Mouse (Mus musculus): ENCODE measurements around the gene Stk24.

DNA sequence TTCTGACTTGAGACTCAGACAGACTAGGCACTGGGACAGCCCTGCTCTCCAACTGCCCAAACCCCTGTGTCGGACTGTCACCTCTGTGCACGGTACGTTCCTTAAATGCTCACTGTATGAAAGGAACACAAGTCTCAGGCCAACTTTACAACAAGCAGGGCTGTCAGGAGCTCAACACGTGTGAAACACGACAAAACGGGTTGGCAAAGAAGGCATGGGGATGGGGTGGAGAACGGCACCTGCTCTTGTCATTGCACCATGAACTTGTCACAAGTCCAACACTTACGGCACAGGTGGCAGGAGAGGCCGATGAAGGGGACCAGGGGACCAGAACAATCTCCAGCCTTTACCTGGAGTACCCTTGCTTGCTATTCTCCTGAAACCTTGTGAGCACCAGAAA lies 80.7 kb downstream of the Stk24 start:
- TF ChIP-seq CTCF (IDR thresholded peaks at IDR 0.05; ENCODE audit: low read depth, low read length) = no peak
- no peak for TF ChIP-seq POLR2A (IDR thresholded peaks at IDR 0.05; ENCODE audit: borderline replicate concordance, low read depth, low read length)
